Mouse (Mus musculus): ENCODE measurements around the gene Smok2a. TPM values are rescaled to one million over a fixed set of nuclear protein-coding genes. Genes with fewer than 3 reads are reported as not detected.
"Not testable (repeated sequence)": the region's sequence is repeated elsewhere in the genome, so short reads cannot be mapped to it uniquely, and the experiment has no call there.

The Smok2a gene
- total RNA-seq, 2 experiments from 2014 or later = not detected

GRCm38 (mm10) chr17:13212136-13212850 lies 8.7 kb upstream of the Smok2a start:
- no peak for DNase-seq (ENCODE audit: low spot score in 2 of 2)

GRCm38 (mm10) chr17:13214169-13214568 lies 6.8 kb upstream of the Smok2a start:
- intact Hi-C loops (cut with DNase I) = no loop called here
- no peak for DNase-seq (ENCODE audit: low spot score in 2 of 2)

More at GRCm38 (mm10) chr17:13212136-13212850, 8.7 kb upstream of the Smok2a start:
- intact Hi-C loops (cut with DNase I) = no loop called here

DNA sequence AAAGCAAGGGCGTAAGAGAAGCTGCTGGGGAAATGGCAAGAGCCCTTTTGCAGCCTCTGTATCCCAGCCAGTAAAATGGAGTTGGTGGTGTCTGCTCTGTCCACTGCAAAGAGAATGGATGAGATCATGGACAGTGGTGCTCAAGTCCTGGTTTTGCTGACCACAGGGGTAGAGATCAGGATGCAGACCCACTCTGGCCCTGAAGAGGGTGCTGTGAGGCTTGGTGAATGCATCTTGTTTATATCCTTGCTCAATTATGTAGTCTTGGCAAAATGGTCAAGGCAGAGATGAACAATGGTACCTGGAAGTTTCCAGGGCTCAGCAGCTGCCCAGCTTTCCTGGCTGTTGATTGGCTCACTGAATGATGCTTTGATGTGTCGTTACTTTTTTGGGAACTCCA lies 5.4 kb upstream of the Smok2a start:
- intact Hi-C loops (cut with DNase I) = no loop called here
- no peak for DNase-seq (ENCODE audit: low spot score in 2 of 2)

DNA sequence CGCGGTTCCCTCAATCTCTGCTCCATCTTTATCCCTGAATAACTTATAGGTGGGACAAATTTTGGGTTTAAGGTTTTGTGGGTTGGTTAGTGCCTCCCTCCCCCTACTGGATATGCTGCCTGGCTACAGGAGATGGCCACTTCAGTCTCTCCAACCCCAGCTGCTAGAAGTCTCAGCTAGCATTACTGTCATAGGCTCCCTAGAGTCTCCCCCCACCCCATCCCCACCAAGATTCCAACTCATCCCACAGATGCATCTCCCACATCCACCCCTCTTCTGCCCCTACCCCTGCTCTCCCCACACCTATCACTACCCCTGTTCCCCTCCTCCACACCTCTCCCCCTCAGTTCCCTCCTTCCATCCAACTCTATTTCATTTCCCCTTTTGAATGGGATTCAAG lies 933 bp downstream of the Smok2a start:
- intact Hi-C loops (cut with DNase I); DNase-seq (ENCODE audit: low spot score in 2 of 2): not testable (repeated sequence)

DNA sequence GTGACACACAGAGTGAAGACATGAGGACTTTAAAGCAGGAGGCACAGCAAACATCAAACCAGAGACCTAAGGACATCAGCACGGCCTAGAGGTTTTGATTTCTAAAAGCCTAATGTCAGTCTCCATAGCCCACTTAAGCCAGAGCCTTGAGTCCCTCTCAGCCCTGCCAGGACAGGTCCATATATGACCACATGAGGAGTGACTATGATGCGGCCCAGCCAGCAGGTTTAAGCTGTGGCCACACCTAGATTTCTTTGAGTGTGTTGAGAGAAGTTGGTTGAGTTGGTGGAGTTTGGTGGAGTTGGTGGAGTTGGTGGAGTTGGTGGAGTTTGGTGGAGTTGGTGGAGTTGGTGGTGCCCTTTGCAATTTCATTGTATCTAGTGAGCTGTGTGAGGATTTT lies 9.0 kb downstream of the Smok2a start, which contains the start of gene Smok2b:
TSS of gene Smok2b (plus strand) at position 301 of the 400 bp plus-strand sequence.
- DNase-seq (ENCODE audit: low spot score in 2 of 2); intact Hi-C loops (cut with DNase I): not testable (repeated sequence)

DNA sequence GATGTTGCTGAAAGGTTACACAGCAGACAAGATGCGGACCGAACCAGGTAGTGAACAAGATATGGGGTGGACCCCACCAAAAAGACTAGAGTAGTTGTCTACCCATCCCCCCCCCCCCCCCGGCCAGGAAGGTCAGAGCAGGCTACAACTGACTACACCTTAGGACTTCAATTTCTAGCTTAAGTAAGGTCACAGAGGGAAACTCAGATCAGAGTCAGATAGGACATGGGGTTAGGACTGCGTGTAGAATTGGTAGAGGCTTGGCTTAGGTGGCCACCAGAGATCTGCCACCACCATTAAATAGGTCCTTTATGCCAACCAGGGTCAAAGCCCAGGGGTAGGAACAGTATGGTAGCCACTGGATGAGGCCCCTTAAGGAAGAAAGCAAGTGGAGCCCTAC lies 18.5 kb downstream of the Smok2a start:
- DNase-seq (ENCODE audit: low spot score in 2 of 2); intact Hi-C loops (cut with DNase I): not testable (repeated sequence)

GRCm38 (mm10) chr17:13240807-13241727 lies 20.1 kb downstream of the Smok2a start:
- DNase-seq (ENCODE audit: low spot score in 2 of 2); intact Hi-C loops (cut with DNase I): not testable (repeated sequence)

DNA sequence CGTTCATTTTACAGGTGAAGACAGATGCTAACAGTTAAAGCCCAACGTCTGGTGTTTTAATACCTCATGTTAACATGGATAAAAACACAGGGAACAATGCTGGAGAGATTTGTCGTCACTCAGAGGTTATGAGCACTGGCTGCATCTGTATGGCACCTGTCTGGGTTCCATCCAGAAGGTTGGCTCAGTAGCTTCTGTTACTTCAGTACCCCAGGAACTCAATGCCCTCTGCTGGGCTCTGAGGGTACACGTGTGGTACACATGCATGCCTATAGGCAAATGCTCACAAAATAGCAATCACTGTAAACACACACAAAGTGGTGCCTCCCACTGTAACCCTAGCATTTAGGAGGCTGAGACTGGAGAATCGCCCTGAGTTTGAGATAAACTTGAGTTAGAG lies 33.8 kb downstream of the Smok2a start:
- intact Hi-C loops (cut with DNase I); DNase-seq (ENCODE audit: low spot score in 2 of 2): not testable (repeated sequence)

Other genes starting within 250 kb of the Smok2a start
- 10 to 100 TPM; 50.9 to 53.6 TPM for gene Wtap, start 227.0 kb upstream of the Smok2a start, total RNA-seq (2021)
- 100 to 1,000 TPM; 267 to 275 TPM for gene Sod2, start 214.3 kb upstream of the Smok2a start, total RNA-seq (2021)
- not detected for gene Gpr31b, start 168.9 kb upstream of the Smok2a start, total RNA-seq (2021)
- gene Tcp10b, start 160.1 kb upstream of the Smok2a start, total RNA-seq (2021) = under 1 TPM; 0.23 to 0.30 TPM
- gene Unc93a, start 89.4 kb upstream of the Smok2a start, total RNA-seq (2021) = under 1 TPM in 1 of 2 experiments, not detected in 1; 0.14 TPM
- not detected for gene Smok2b, start 9.1 kb downstream of the Smok2a start, total RNA-seq (2021)
- not detected for gene Tcp10c, start 133.4 kb downstream of the Smok2a start, total RNA-seq (2021)

Measured in left cerebral cortex, postnatal 25 days (tissue).